Mouse (Mus musculus): ENCODE data around the gene Dnal4. TPM values are rescaled to one million over a fixed set of nuclear protein-coding genes. Genes with fewer than 3 reads are reported as not detected.

Gene Dnal4
- polyA plus RNA-seq, 1 experiment from 2014 or later, result 64.6 TPM

- H3K27ac ChIP-seq, result no peak overlapping the region
- no peaks in the 10 kb centered on the region for H3K9me3 ChIP-seq (ENCODE audit: control insufficient read depth, low read length)
- WGBS, result 77% methylated on average over 16 of the region's 16 CpGs
- peaks cover 27% of the 10 kb centered on the region for H3K36me3 ChIP-seq (replicated peaks; ENCODE audit: control insufficient read depth, insufficient read depth)
- ATAC-seq (ENCODE audit: low FRiP score), result no peak
- no peak overlapping the region for H3K4me3 ChIP-seq (replicated peaks; ENCODE audit: low read length)
- H3K4me2 ChIP-seq (replicated peaks), result no peak overlapping the region
- no peak for DNase-seq (ENCODE audit: low spot score)
- no peaks in the 10 kb centered on the region for H3K27me3 ChIP-seq (ENCODE audit: control insufficient read depth, insufficient read depth, low read length)
- H3K4me1 ChIP-seq (replicated peaks; ENCODE audit: control insufficient read depth, insufficient read depth, low read length), result no peaks in the 10 kb centered on the region
- H3K9ac ChIP-seq, result no peak overlapping the region
Measured at GRCm38 (mm10) chr15:79767327-79767961, 10.2 kb downstream of the Dnal4 start.

GRCm38 (mm10) chr15:79766586-79767071, 11.0 kb downstream of the Dnal4 start:
- DNase-seq (ENCODE audit: low spot score), result no peak

GRCm38 (mm10) chr15:79766168-79766567, 11.5 kb downstream of the Dnal4 start:
- Histone ChIP-seq H3K9me3 (ENCODE audit: control insufficient read depth, low read length) (no peaks in the 10 kb centered on the region), H3K27me3 (ENCODE audit: control insufficient read depth, insufficient read depth, low read length) (no peaks in the 10 kb centered on the region), H3K27ac (no peak overlapping the region), H3K36me3 (replicated peaks; ENCODE audit: control insufficient read depth, insufficient read depth) (peaks cover 39% of the 10 kb centered on the region), H3K4me3 (replicated peaks; ENCODE audit: low read length) (no peak overlapping the region), H3K9ac (no peak overlapping the region), H3K4me1 (replicated peaks; ENCODE audit: control insufficient read depth, insufficient read depth, low read length) (no peaks in the 10 kb centered on the region), H3K4me2 (replicated peaks) (no peak overlapping the region)
- 76% methylated on average over 10 of the region's 10 CpGs for WGBS
- ATAC-seq (ENCODE audit: low FRiP score) (no peak), DNase-seq (ENCODE audit: low spot score) (no peak)

More at GRCm38 (mm10) chr15:79766586-79767071, 11.0 kb downstream of the Dnal4 start:
- 86% methylated on average over 10 of the region's 10 CpGs for WGBS
- ATAC-seq (ENCODE audit: low FRiP score), result no peak
- Histone ChIP-seq H3K4me1 (replicated peaks; ENCODE audit: control insufficient read depth, insufficient read depth, low read length) (no peaks in the 10 kb centered on the region), H3K9me3 (ENCODE audit: control insufficient read depth, low read length) (no peaks in the 10 kb centered on the region), H3K36me3 (replicated peaks; ENCODE audit: control insufficient read depth, insufficient read depth) (peaks cover 35% of the 10 kb centered on the region), H3K9ac (no peak overlapping the region), H3K27me3 (ENCODE audit: control insufficient read depth, insufficient read depth, low read length) (no peaks in the 10 kb centered on the region), H3K4me2 (replicated peaks) (no peak overlapping the region), H3K4me3 (replicated peaks; ENCODE audit: low read length) (no peak overlapping the region), H3K27ac (no peak overlapping the region)

GRCm38 (mm10) chr15:79765361-79765760, 12.3 kb downstream of the Dnal4 start:
- Histone ChIP-seq H3K36me3 (replicated peaks; ENCODE audit: control insufficient read depth, insufficient read depth) (peaks cover 42% of the 10 kb centered on the region), H3K4me2 (replicated peaks) (no peak overlapping the region), H3K9ac (no peak overlapping the region), H3K27me3 (ENCODE audit: control insufficient read depth, insufficient read depth, low read length) (no peaks in the 10 kb centered on the region), H3K9me3 (ENCODE audit: control insufficient read depth, low read length) (no peaks in the 10 kb centered on the region), H3K4me1 (replicated peaks; ENCODE audit: control insufficient read depth, insufficient read depth, low read length) (no peaks in the 10 kb centered on the region), H3K27ac (no peak overlapping the region), H3K4me3 (replicated peaks; ENCODE audit: low read length) (no peak overlapping the region)
- ATAC-seq (ENCODE audit: low FRiP score) (no peak), DNase-seq (ENCODE audit: low spot score) (no peak)
- WGBS, result 92% methylated on average over 2 of the region's 2 CpGs

- no peaks in the 10 kb centered on the region for H3K27me3 ChIP-seq (ENCODE audit: control insufficient read depth, insufficient read depth, low read length)
- no peak overlapping the region for H3K9ac ChIP-seq
- no peak overlapping the region for H3K4me3 ChIP-seq (replicated peaks; ENCODE audit: low read length)
- H3K36me3 ChIP-seq (replicated peaks; ENCODE audit: control insufficient read depth, insufficient read depth), result peaks cover 42% of the 10 kb centered on the region
- no peak overlapping the region for H3K27ac ChIP-seq
- no peaks in the 10 kb centered on the region for H3K9me3 ChIP-seq (ENCODE audit: control insufficient read depth, low read length)
- ATAC-seq (ENCODE audit: low FRiP score) (no peak), DNase-seq (ENCODE audit: low spot score) (no peak)
- 81% methylated on average over 11 of the region's 11 CpGs for WGBS
- H3K4me2 ChIP-seq (replicated peaks), result no peak overlapping the region
- H3K4me1 ChIP-seq (replicated peaks; ENCODE audit: control insufficient read depth, insufficient read depth, low read length), result no peaks in the 10 kb centered on the region
Measured at GRCm38 (mm10) chr15:79764539-79765267, 12.9 kb downstream of the Dnal4 start.

GRCm38 (mm10) chr15:79763601-79764246, 13.9 kb downstream of the Dnal4 start:
- no peak for ATAC-seq (ENCODE audit: low FRiP score)
- Histone ChIP-seq H3K9me3 (ENCODE audit: control insufficient read depth, low read length) (no peaks in the 10 kb centered on the region), H3K36me3 (replicated peaks; ENCODE audit: control insufficient read depth, insufficient read depth) (peaks cover 42% of the 10 kb centered on the region), H3K27me3 (ENCODE audit: control insufficient read depth, insufficient read depth, low read length) (no peaks in the 10 kb centered on the region), H3K4me2 (replicated peaks) (no peak overlapping the region), H3K4me3 (replicated peaks; ENCODE audit: low read length) (no peak overlapping the region), H3K4me1 (replicated peaks; ENCODE audit: control insufficient read depth, insufficient read depth, low read length) (no peaks in the 10 kb centered on the region), H3K9ac (no peak overlapping the region), H3K27ac (no peak overlapping the region)
- WGBS, result 91% methylated on average over 7 of the region's 7 CpGs
- DNase-seq (ENCODE audit: low spot score), result no peak

- WGBS, result 93% methylated on average over 9 of the region's 9 CpGs
- no peaks in the 10 kb centered on the region for H3K9me3 ChIP-seq (ENCODE audit: control insufficient read depth, low read length)
- ATAC-seq (ENCODE audit: low FRiP score) (no peak), DNase-seq (ENCODE audit: low spot score) (no peak)
- no peak overlapping the region for H3K4me2 ChIP-seq (replicated peaks)
- no peak overlapping the region for H3K4me3 ChIP-seq (replicated peaks; ENCODE audit: low read length)
- H3K27me3 ChIP-seq (ENCODE audit: control insufficient read depth, insufficient read depth, low read length), result no peaks in the 10 kb centered on the region
- no peak overlapping the region for H3K27ac ChIP-seq
- H3K9ac ChIP-seq, result no peak overlapping the region
- no peaks in the 10 kb centered on the region for H3K4me1 ChIP-seq (replicated peaks; ENCODE audit: control insufficient read depth, insufficient read depth, low read length)
- peaks cover 42% of the 10 kb centered on the region for H3K36me3 ChIP-seq (replicated peaks; ENCODE audit: control insufficient read depth, insufficient read depth)
Measured at GRCm38 (mm10) chr15:79763001-79763400, 14.6 kb downstream of the Dnal4 start.

- no peak overlapping the region for H3K4me2 ChIP-seq (replicated peaks)
- 89% methylated on average over 6 of the region's 6 CpGs for WGBS
- DNase-seq (ENCODE audit: low spot score), result no peak
- peaks cover 42% of the 10 kb centered on the region for H3K36me3 ChIP-seq (replicated peaks; ENCODE audit: control insufficient read depth, insufficient read depth)
- H3K9ac ChIP-seq, result no peak overlapping the region
- ATAC-seq (ENCODE audit: low FRiP score), result no peak
- H3K4me1 ChIP-seq (replicated peaks; ENCODE audit: control insufficient read depth, insufficient read depth, low read length), result no peaks in the 10 kb centered on the region
- no peak overlapping the region for H3K4me3 ChIP-seq (replicated peaks; ENCODE audit: low read length)
- no peaks in the 10 kb centered on the region for H3K9me3 ChIP-seq (ENCODE audit: control insufficient read depth, low read length)
- no peaks in the 10 kb centered on the region for H3K27me3 ChIP-seq (ENCODE audit: control insufficient read depth, insufficient read depth, low read length)
- no peak overlapping the region for H3K27ac ChIP-seq
Measured at GRCm38 (mm10) chr15:79760956-79761355, 16.7 kb downstream of the Dnal4 start.

- H3K27me3 ChIP-seq (ENCODE audit: control insufficient read depth, insufficient read depth, low read length), result no peaks in the 10 kb centered on the region
- no peak for DNase-seq (ENCODE audit: low spot score)
- H3K4me1 ChIP-seq (replicated peaks; ENCODE audit: control insufficient read depth, insufficient read depth, low read length), result no peaks in the 10 kb centered on the region
- H3K4me2 ChIP-seq (replicated peaks), result no peak overlapping the region
- H3K27ac ChIP-seq, result no peak overlapping the region
- no peak overlapping the region for H3K9ac ChIP-seq
- peaks cover 18% of the 10 kb centered on the region for H3K36me3 ChIP-seq (replicated peaks; ENCODE audit: control insufficient read depth, insufficient read depth)
- 86% methylated on average over 3 of the region's 3 CpGs for WGBS
- ATAC-seq (ENCODE audit: low FRiP score), result no peak
- H3K9me3 ChIP-seq (ENCODE audit: control insufficient read depth, low read length), result no peaks in the 10 kb centered on the region
- no peak overlapping the region for H3K4me3 ChIP-seq (replicated peaks; ENCODE audit: low read length)
Measured at GRCm38 (mm10) chr15:79757118-79757517, 20.5 kb downstream of the Dnal4 start.
